Mouse (Mus musculus): ENCODE measurements around the gene Pakap.

Pakap gene

GRCm38 (mm10) chr4:57772851-57773510 lies 205.0 kb downstream of the Pakap start:
- DNase-seq, result no peak

- DNase-seq, result no peak
Observed at GRCm38 (mm10) chr4:57774517-57774916, 206.5 kb downstream of the Pakap start.

DNA sequence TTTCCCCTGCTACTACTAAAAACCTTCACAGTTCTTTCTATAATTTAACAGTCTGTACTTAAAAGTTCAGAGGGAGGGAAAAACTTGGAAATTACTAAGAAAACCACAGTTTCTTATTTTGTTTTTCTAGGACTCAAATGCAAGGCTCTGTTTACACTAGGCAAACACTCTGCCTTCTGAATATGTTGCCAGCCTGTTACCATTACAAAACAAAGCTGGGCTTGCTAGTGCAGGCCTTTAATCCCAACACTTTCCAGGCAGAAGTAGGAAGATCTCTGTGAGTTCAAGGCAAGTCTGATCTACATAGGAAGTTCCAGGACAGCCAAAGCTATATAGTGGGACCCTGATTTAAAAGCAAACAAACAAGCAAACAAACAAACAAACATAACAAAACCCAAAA lies 207.6 kb downstream of the Pakap start:
- no peak for DNase-seq

GRCm38 (mm10) chr4:57780403-57780802 lies 212.4 kb downstream of the Pakap start:
- DNase-seq, result no peak

DNA sequence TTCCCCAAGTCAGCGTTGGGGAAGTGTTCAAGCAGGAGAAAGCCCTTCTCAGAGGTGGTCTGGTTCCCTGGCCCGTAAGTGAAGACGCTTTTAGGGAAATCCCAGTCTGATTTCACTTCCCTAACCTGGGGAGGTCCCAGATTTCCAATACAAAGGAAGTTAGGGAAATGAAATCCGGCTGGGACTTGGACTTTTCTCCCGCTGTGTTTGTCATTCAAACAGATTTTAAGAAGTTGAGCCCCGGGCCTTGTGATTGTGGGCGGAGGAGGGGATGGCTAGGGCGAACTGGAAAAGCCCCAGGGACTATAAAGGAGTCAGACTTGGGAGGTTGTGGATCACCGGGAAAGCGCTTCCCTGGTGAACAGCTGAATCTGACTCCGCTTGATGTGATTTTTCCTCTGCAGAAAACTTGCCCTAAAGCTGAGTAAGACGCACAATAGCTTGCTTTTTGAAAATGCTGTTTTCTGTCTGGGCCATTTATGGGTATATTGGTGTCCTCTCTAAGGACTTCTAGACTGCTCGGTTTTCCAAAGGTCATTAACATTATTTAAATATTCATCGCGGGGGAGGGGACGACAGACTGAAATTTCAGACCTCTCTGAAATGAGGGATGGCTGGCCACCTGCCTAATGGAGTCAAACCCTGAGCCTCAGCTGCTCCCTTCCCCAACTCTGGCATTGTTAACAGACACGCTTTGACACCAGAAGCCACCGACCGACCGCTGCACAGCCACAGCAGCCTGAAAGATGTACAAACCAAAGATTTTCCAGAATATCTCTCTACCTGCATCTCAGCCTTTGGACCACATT lies 213.1 kb downstream of the Pakap start:
- DNase-seq, result no peak

- peak; percentile 47 for DNase-seq
Observed at GRCm38 (mm10) chr4:57781994-57782393, 214.0 kb downstream of the Pakap start.

DNA sequence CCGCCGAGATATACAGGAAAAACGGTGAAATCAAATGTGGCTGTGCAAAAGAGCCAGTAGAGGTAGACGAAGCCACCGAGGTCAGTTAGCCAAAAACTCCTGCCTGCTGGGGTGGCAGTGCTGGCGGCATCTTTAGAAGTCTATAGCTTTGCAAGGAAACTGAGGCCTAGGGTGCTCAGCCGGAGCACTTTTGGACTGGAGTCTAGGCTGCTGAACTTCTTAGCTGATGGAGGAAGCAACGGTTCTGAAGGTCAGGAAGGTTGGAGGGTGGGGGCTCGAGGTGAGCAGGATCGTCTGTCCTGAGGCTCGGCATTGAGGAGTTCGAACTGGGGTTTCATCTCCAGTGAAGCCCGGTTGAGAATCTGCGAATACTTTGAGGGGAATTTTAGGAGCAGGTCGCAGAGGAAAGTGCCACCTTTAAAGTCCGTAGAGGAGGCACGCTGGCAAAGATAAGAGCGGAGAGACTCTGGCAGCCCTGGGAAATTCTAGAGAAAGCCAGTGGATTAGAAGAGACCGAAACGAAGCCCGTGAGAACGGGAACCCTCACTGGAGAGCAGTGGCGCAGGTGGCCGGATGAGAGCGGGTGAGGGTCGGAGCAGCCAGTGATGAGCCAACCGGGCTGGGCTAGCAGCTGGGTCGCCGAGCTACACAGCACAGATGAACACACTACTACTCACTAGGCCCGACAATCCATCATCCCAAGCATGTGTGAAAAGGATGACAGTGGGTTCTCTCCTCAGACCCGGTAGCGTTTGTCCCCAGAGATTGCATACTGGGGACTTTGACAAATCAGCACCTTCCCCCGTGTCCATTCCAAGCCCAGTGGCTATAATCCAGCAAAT lies 214.8 kb downstream of the Pakap start:
- DNase-seq, result no peak

GRCm38 (mm10) chr4:57783391-57783770 lies 215.4 kb downstream of the Pakap start:
- no peak for DNase-seq

DNA sequence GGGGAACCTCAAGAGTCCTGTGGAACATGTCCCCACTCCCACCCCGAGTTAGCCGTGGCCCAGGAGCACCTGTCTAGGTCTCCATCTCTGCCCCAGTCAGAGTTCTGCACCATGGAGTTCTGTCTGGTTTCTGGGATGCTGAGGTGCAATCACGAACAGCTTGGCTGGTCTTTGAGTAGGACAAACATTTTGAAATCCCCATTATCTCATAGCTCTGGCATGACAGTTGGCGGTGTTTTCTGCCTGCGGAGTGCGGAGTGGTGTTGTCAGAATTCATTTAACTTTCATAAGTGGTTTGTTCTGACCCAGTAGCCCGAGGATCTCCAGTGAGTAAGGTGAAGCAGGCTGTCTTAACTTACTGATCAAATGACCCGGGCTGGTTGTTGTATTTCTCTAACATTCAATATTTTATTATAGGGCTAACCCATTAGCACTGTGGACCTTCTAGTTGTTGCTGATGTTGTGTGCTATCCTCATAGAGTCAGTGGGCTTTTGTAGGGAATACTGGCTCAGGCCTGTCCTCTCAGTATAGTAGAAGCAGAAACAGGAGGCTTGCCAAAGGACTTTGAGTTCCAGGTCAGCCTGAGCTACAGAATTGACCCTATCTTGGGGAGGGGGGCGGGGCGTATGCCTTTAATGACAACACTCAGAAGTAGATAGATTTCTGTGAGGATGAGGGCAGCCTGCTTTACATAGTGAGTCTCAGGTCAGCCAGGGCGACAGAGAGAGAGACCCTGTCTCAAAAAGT lies 216.0 kb downstream of the Pakap start:
- DNase-seq, result no peak

GRCm38 (mm10) chr4:57788709-57789108 lies 220.7 kb downstream of the Pakap start:
- DNase-seq, result no peak

GRCm38 (mm10) chr4:57789118-57789517 lies 221.1 kb downstream of the Pakap start:
- DNase-seq, result no peak

DNA sequence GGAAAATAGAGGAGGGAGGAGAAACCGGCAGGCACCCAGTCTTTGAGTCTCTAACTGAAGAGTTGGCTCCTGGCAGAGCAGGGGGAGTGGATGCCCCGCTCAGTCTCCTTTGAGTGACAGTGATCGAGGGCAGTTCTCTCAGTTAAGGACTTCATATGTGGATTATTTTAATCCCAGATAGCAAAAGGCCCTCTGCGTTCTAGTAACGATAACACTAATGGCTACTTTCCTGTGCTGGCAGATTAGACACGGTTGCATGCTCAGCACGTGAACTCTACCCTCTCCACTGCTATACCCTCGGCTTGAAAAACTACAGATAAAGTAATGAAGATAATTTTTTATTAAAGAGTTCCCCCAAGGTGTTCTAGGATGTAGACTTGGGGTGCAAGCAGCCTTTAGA lies 226.0 kb downstream of the Pakap start:
- no peak for DNase-seq

GRCm38 (mm10) chr4:57794547-57794946 lies 226.6 kb downstream of the Pakap start:
- no peak for DNase-seq

DNA sequence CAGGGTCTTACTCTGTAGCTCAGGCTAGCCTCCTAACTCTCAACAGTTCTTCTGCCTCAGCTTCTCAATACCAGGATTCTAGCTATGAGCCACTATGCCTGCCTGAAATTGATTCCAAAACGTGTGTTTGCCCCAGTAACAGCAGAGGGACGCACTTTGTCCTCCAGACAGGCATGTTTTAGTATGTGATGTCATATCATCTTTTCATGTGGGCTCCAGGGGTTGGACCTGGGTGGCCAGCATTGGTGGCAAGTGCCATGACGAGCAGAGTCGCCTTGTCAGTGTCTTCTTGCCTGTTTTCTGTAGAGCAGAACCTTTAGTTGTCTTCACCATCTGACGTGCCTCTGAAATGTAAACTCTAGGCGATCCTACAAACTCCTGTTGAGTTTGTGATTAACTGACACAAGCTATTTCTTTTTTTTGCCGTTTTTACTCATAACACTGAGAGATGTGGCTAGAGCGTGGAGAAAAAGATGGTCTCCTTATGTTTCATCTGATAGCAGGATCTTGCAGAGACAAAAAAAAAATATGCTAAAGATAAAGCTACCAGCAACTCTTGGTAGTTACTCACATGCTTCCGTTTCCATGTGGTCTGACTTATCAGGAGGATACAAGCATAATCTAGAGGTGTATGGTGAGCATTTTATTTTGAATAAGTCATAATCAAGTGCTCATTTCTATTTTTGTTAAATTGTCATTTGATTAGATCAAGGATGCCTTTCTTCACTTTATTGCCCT lies 229.7 kb downstream of the Pakap start:
- DNase-seq, result no peak

DNA sequence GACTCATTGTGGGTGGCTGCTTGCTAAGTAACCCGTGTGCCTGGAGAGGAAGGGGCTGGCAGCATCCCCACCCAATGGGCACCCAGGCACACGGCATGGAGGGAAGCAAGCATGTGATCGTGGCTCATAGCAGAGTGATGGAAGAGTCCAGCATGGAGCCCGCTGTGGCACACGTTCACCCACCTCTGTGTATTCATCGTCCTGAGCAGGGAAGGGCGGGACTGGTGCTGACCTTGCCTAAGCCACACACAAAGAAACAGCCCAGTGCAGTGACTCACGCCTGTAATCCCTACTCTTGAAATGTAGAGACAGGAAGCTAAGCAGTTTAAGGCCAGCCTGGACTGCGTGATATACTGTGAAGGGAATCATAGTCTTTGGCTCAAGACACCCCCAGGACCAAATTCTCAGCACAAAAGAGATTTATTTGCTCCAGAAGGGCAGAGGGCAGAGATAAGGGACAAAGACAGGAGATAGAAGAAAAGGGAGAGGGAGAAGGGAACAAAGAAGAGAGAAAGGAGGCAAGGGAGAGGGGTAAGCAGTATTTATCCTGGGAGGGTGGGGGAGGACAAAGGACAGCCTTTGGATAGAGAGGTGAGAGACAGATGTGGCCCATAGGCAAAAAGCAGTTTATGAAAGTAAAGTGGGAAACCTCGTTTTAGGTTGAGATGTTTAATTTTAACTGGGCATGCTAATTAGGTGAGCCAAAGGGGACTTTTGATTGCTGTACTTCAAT lies 230.5 kb downstream of the Pakap start:
- no peak for DNase-seq

DNA sequence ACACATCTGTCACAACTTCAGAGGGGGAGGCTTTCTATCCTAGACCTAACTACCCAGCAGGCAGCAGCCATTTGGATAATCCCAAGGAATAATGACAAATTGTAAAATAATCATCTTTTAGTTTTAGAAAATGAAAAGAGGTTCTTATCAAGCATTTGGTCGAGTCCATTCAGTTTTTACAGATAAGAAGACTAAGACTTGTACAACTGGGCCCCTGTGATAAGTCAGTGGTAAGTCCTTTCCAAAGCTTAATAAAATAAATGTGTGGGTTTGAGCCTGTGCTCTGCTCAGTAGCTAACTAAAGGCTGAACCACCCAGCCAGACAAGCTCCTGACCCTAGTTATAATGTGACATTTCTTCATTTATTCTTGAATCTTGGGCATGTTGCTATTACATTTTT lies 231.3 kb downstream of the Pakap start:
- no peak for DNase-seq

DNA sequence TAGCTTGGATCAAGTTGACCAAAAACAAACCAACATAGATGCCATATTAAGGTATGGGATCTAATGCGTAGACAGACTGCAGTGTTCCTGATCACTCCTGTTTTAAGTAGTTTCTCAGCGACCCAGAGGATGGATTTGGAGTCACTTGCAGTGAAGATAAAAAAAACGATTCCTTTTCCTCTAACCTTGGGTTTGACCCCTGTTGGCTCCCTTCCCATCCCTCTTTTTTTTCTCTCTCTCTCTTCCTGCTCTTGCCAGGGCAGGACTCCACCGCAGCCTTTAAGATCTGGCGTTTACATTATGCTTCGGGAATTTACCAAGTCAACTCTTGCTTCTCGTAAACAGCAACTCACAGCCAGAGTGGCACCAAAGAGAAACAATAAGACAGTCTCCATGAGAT lies 233.3 kb downstream of the Pakap start:
- no peak for DNase-seq

DNA sequence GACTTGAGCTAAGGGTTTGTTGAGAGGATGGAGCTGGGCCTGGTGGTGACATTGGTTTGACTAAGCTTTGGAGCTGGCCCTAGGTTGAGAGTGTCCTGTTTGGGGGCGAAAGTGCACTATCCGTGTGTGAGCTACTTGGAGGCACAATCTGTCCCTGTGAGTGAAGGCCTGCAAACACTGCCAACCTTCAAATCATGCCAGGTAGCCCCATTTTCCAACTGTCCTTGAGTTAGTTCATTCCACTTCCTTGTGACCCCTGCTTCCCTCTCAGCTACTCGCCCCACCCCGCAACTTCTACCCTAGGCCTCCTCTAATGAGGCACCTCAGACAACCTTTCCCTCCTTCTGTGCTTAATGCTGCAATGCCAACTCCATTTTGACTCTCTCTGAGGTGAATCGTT lies 234.0 kb downstream of the Pakap start:
- no peak for DNase-seq

DNA sequence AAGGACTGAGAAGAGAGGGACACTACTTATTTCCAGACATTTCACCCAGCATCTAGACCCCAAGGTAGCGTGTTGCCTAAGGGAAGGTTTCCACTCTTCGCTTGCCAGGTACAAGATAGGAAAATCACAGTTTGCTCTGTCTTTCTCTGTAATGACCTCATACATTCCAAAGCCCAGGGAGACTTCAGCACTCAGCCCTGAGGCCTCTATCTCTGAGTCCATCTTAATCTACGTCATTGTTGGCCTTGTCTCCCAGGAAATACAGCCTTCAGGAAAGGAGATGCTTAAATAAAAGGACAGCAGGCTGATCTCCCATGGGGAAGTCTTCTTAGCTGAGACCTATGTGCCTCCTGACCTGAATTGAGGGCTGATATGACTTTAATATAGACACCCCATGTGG lies 234.4 kb downstream of the Pakap start:
- DNase-seq, result no peak

DNA sequence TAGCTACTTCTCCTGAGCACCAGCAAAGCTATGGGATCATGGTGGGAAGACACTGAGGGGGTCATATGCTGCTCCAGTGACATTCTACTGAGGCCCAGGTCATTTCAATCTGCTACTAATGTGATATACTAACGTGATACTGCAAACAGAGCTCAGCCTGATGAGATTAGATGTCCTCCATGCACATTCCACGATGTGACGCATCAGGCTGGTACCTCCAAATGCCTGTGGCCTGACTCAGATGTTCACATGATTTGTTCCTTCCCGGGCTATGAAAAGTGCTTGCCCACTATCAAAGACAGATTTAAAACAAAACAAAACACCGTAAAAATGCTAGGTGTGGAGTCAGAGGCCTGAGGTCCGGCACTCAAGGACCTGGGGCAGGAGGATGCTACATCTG lies 236.9 kb downstream of the Pakap start:
- no peak for DNase-seq

DNA sequence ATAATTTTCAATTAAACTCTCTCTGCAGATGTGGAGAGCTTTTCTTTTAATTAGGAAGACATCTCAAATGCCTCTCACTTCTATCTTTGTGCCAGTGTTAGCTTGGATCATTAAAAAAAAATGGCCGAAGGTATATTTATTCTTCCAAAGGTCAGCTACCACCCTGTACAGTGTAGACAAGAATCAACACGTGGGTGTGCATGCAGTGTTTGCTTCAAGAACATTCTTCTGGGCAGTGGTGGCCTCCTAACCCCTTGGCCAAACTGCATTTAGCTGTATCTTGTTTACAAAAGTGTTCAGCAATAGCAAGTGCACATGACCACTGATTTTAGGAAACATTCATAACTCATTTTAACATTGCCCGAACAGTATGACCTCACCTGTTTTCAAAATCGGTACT lies 241.5 kb downstream of the Pakap start:
- DNase-seq, result no peak

DNA sequence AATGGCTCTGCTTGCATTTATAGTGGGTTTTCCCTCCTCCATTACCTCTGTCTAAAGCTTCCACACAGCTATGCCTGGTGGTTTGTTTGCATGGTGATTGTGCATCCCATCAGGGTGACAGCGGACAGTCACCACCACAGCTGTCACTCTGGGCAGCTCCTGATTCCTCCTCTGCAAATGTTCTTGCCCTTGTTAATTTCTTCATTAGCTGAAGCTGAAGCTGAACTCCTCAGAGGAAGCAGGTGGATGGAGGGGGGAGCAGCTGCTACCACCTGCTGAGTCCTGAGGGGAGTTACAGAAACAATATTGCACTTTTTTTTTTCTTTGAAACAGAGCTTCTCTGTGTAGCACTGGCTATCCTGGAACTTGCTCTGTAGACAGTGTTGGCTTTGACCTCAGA lies 244.1 kb downstream of the Pakap start:
- DNase-seq, result no peak

Measured in right cerebral cortex, postnatal 4 days (tissue).